Mouse (Mus musculus): ENCODE results near the gene Gje1.
A peak's percentile ranks its signal among the peaks of the same experiment; 100 is the strongest.

Gene Gje1

GRCm38 (mm10) chr10:14718114-14718513 lies at the start of gene Gje1:
Gene Gje1, minus strand, starts transcription at chr10:14718214.
- no peak for DNase-seq (ENCODE audit: low spot score)

DNA sequence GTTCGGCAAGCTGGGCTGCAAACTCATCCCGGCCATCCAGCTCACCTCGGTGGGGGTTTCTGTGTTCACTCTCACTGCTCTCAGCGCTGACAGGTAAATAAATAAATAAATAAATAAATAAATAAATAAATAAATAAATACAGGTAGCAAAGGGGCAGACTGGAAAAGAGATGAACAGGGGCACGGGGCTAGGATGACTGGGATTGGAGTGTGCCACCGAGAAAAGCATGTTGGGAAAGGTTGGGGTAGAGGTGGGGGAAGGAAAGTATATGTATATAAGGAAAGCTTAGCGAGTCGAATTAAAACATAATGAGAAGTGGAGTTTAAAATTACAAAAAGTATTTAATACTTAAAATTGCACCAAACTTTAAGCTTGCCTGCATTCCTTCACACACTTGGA lies 42.6 kb upstream of the Gje1 start:
- DNase-seq (ENCODE audit: low spot score): no peak

GRCm38 (mm10) chr10:14759665-14760558 lies 41.9 kb upstream of the Gje1 start:
- DNase-seq (ENCODE audit: low spot score): no peak

- peak; percentile 38 for DNase-seq (ENCODE audit: low spot score)
Measured at GRCm38 (mm10) chr10:14734285-14734684, 16.3 kb upstream of the Gje1 start.

DNA sequence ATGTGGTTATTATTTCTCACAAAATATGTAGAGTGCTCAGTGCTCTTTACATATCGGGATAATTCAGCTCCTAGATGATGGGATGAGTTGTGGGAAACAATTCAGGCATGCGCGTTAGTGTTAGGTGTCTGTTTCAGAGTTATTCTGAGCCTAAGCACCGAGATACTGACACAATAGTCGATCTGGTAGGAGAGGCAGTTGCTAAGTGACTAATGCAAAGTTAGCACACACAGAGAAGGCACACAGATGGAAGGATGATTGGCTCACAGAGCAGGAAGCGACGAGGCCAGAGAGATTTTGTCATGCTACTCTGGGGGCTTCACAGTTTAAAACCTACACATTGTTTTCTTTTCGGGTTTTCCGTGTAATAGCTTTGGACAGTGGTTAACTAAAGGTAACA lies 7.7 kb upstream of the Gje1 start:
- DNase-seq (ENCODE audit: low spot score): no peak

DNA sequence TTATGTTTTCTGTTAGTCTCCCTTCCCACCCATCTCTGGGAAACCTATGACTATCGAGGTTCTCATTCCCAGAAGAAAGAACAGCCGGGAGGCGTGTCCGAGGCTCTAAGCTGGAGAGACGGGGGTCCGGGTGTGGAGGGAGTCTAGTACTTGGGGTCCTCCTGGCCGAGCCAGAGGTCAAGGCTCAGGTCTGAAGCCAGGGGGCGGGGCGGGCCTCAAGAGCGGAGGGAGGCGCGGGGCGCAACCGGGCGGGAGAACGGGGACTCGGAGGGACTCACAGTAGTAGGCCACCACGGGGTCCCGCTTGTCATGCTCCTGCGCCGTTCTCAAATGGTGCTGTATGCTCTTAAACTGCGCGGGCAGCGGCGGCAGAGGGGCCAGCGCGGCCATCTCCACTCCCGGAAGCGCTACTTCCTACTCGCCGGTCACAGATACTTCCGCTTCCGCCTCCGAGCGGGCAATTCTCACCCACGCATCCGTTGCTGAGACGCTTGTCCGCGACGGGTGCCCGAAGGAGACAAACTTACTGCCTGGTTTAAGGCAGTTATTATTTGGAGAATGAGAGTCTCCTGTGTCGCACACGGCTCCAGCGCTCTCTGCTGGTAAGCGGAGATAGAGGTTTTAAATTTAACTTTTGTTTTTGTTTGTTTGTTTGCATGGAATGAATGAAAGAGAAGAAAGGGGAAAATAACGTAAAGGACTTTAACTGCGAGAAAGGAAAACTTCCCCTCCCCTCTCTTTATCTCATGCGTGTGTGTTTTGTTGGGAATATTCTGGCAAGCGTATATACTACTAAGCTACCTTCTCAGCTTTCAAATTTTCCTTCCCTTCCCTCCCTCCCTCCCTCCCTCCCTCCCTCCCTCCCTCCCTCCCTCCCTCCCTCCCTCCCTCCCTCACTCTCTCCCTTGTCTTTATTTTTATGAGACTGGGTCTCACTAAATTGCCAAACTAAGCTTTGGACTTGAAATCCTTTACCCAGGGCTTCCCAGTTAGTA lies 12.6 kb downstream of the Gje1 start, which contains the start of the genes Vta1 and Nmbr:
Vta1 (minus strand) TSS at position 489 of the 995 bp plus-strand sequence.
Nmbr (plus strand) TSS at position 520 of the 995 bp plus-strand sequence.
- DNase-seq (ENCODE audit: low spot score): peak; percentile 96

- DNase-seq (ENCODE audit: low spot score): no peak
Measured at GRCm38 (mm10) chr10:14703830-14704420, 14.1 kb downstream of the Gje1 start.

GRCm38 (mm10) chr10:14703239-14703638 lies 14.8 kb downstream of the Gje1 start:
- no peak for DNase-seq (ENCODE audit: low spot score)

- no peak for DNase-seq (ENCODE audit: low spot score)
Measured at GRCm38 (mm10) chr10:14690349-14690748, 27.7 kb downstream of the Gje1 start.

DNA sequence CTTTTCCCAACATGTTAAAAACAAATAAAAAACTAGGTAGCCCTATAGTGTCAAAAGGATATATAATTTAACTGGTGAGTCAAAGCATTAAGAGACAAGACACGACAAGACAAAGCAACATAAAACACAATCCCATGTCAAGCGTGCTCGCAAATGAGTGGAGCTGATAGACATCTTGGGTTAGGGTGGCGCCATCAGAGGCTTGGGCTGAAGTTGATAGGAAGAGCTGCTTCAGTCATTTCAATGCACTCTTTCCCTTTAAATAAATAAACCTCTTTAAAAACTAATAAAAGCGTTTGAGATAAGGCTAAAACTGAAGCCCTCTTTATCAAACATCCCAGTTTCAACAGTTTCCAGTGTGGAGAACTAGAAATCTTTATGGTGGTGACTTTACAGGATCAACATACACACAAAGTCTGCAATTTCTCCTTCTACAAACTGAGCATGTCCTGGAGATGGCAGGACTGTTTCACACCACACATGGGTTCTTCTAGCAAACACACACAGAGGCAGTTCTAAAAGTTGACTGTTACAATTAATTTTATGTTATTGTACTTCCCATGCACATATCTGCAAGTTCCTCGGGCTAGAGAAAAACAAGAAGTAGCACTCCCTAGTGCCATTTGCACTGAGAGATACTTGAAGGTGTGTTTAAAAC lies 29.1 kb downstream of the Gje1 start:
- no peak for DNase-seq (ENCODE audit: low spot score)

DNA sequence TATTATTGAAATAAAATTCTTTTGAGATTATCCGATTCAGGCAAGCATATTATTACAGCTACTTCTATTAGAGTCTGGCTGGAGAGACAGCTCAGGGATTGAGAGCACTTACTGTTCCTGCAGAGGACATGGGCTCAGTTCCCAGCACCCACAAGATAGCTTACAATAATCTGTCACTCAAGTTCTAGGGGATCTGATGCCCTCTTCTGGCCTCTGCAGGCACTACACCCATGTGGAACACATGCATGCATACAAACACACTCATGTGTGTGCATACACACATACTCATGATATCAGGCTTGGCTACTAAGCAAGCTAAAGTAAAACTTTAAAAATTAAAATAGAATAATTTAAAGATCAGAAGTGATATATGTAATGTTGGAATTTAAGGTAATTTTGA lies 32.4 kb downstream of the Gje1 start:
- no peak for DNase-seq (ENCODE audit: low spot score)

DNA sequence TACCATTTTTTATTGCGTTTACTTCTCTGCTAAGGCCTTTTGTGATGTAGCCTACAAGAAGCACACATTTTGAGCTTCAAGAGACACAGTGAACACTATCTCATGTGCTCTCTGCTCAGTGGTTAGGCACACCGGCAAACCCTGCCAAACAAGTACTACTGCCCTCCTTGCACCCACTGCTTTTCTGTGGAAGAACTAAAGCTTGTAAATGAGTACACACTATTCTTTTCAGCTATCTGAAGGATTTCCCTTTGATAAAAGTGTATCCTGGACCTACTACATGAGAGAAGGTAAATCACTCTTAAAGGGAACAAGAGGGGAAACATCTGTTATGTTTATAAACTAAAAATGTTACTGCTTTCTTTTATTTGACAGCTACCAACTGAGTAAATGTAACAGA lies 51.9 kb downstream of the Gje1 start:
- DNase-seq (ENCODE audit: low spot score): no peak

Data from testis, postnatal 10 days (tissue).